Mouse (Mus musculus) v-Abl transformed pro-B cells (cell line): ENCODE results near the gene Sh3d21.

ENCODE experiments used
- in situ Hi-C, 2 experiments: fragments of 400-800 bp; cut with MboI; formaldehyde crosslinking; loops; one replicate each; pipeline ENCODE4 v1.15.1; 2025; ENCODE audit not compliant: unreplicated experiment in 2 of 2

Gene Sh3d21

GRCm38 (mm10) chr4:126148161-126148961 lies 14.9 kb downstream of the Sh3d21 start:
- in situ Hi-C loops = no loop called here

- in situ Hi-C loops = no loop called here
Observed at GRCm38 (mm10) chr4:126147533-126148160, 15.6 kb downstream of the Sh3d21 start, which contains the start of gene Eva1b. Gene Eva1b, plus strand, starts transcription at chr4:126147744.

- in situ Hi-C loops = no loop called here
Observed at GRCm38 (mm10) chr4:126146974-126147532, 16.2 kb downstream of the Sh3d21 start.

- in situ Hi-C loops = no loop called here
Observed at GRCm38 (mm10) chr4:126145396-126145795, 17.9 kb downstream of the Sh3d21 start.

- in situ Hi-C loops = no loop called here
Observed at GRCm38 (mm10) chr4:126141021-126141420, 22.3 kb downstream of the Sh3d21 start.

- in situ Hi-C loops = no loop called here
Observed at GRCm38 (mm10) chr4:126137773-126138172, 25.5 kb downstream of the Sh3d21 start.

- in situ Hi-C loops = no loop called here
Observed at GRCm38 (mm10) chr4:126134639-126135038, 28.7 kb downstream of the Sh3d21 start.

GRCm38 (mm10) chr4:126134236-126134635 lies 29.1 kb downstream of the Sh3d21 start:
- in situ Hi-C loops = no loop called here

- in situ Hi-C loops = no loop called here
Observed at GRCm38 (mm10) chr4:126132636-126133264, 30.5 kb downstream of the Sh3d21 start.

GRCm38 (mm10) chr4:126131290-126132121 lies 31.8 kb downstream of the Sh3d21 start:
- in situ Hi-C loops = no loop called here

- in situ Hi-C loops = no loop called here
Observed at GRCm38 (mm10) chr4:126130502-126130901, 32.8 kb downstream of the Sh3d21 start.

GRCm38 (mm10) chr4:126123309-126124040 lies 39.8 kb downstream of the Sh3d21 start:
- in situ Hi-C loops = no loop called here

- in situ Hi-C loops = no loop called here
Observed at GRCm38 (mm10) chr4:126120506-126120905, 42.8 kb downstream of the Sh3d21 start.

GRCm38 (mm10) chr4:126120052-126120451 lies 43.2 kb downstream of the Sh3d21 start:
- in situ Hi-C loops = no loop called here

GRCm38 (mm10) chr4:126119051-126119450 lies 44.2 kb downstream of the Sh3d21 start:
- in situ Hi-C loops = no loop called here

GRCm38 (mm10) chr4:126118651-126119050 lies 44.6 kb downstream of the Sh3d21 start:
- in situ Hi-C loops = no loop called here

- in situ Hi-C loops = no loop called here
Observed at GRCm38 (mm10) chr4:126117116-126117515, 46.2 kb downstream of the Sh3d21 start.

GRCm38 (mm10) chr4:126115871-126116521 lies 47.3 kb downstream of the Sh3d21 start:
- in situ Hi-C loops = no loop called here

- in situ Hi-C loops = no loop called here
Observed at GRCm38 (mm10) chr4:126115411-126115810, 47.9 kb downstream of the Sh3d21 start.
